Mouse (Mus musculus): ENCODE data around the gene Cln6.

DNA sequence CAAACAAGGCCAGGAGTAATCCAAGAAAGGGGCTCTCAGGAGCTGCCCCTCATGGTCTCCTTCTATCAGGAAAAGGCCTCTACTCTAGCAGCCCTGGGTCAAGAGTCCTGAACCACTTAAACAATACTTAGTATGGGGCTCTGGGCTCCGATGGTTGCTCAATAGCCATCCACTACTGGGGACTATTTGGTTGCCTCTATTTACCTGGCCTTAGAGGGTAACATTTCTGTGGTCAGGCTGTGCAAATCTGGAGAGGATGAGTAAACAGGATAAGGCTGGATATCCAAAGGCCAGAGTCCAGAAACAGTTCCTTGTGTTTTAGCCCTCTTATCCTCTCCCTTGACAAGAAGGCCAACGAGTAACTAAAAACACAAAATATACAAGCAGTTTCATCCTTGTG lies 23.8 kb upstream of the Cln6 start:
- TF ChIP-seq CTCF (IDR thresholded peaks at IDR 0.05; ENCODE audit: insufficient read depth, low read depth, low read length) (no peak), POLR2A (IDR thresholded peaks at IDR 0.05; ENCODE audit: insufficient read depth, low read depth, low read length) (no peak)

Measured in olfactory bulb, adult 2 months (tissue).